Mouse (Mus musculus): ENCODE results near the gene Nmt2.

Nmt2 gene

GRCm38 (mm10) chr2:3327351-3327750, 43.3 kb downstream of the Nmt2 start:
- peak; percentile 69 for DNase-seq

GRCm38 (mm10) chr2:3331071-3331703, 47.2 kb downstream of the Nmt2 start:
- no peak for DNase-seq

GRCm38 (mm10) chr2:3332056-3332455, 48.0 kb downstream of the Nmt2 start:
- DNase-seq: no peak

- peak; percentile 99 for DNase-seq
These were observed 48.7 kb downstream of the Nmt2 start, which contains the start of gene Rpp38 for GRCm38 (mm10) chr2:3332484-3333242. Rpp38 (minus strand) TSS chr2:3332643.

GRCm38 (mm10) chr2:3333761-3334160, 49.7 kb downstream of the Nmt2 start:
- DNase-seq: no peak

GRCm38 (mm10) chr2:3335611-3336301, 51.7 kb downstream of the Nmt2 start, which contains the start of gene Acbd7:
Acbd7 (plus strand) TSS chr2:3336168.
- peak; percentile 74 for DNase-seq

GRCm38 (mm10) chr2:3348422-3348821, 64.4 kb downstream of the Nmt2 start:
- DNase-seq: no peak

GRCm38 (mm10) chr2:3348919-3349318, 64.9 kb downstream of the Nmt2 start:
- peak; percentile 27 for DNase-seq

GRCm38 (mm10) chr2:3353160-3353559, 69.1 kb downstream of the Nmt2 start:
- DNase-seq: no peak

GRCm38 (mm10) chr2:3355793-3356192, 71.8 kb downstream of the Nmt2 start:
- no peak for DNase-seq

- no peak for DNase-seq
These were observed 72.3 kb downstream of the Nmt2 start for GRCm38 (mm10) chr2:3356311-3356710.

GRCm38 (mm10) chr2:3357887-3358286, 73.9 kb downstream of the Nmt2 start:
- no peak for DNase-seq

GRCm38 (mm10) chr2:3361067-3361466, 77.1 kb downstream of the Nmt2 start:
- DNase-seq: no peak

GRCm38 (mm10) chr2:3365127-3365526, 81.1 kb downstream of the Nmt2 start:
- no peak for DNase-seq
